Mouse (Mus musculus) spleen, adult 2 months (tissue): ENCODE data around the gene Cdhr3.

Source experiments
- CTCF ChIP-seq: fragments of 200-500 bp; IDR thresholded peaks from 2 replicates; pipeline ENCODE4 v1.5.1; 2011; ENCODE audit warnings: mild to moderate bottlenecking, inconsistent platforms; ENCODE audit not compliant: insufficient read depth, insufficient read length, insufficient replicate concordance; ENCODE audit errors: extremely low read depth
- POLR2A ChIP-seq: fragments of 200-500 bp; IDR thresholded peaks from 2 replicates; pipeline ENCODE4 v1.6.1; 2011; ENCODE audit warnings: low read depth, low read length, inconsistent platforms

DNA sequence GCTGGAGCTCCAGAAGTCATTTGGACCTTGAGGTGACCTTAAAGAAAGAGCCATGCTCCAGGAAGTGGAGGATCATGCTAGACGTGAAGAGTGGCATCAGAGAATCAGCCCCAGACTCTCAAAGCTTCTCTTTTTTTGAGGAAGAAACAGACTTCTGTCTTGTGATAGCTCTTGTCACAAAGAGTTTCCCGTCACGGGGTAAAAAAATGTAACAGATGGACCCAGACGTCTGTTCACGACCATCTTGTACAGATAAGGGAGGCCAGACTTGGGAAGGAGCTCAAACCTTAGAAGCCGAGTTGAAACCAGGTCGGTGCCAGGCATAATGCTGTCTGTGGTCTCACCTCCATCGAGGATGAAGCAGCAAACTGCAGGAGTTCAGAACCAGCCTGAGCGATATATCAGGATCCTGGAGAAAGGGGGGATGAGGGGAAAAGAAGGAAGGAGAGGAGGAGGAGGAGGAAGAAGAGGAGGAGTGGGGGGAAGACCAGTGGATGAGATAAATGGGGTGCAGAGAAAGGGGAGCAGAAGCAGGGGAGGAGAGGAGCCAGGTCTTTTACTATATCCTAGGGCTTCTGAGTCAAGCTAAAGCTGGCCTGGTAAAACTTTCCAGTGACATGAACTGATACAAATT is 33.0 kb upstream of the Cdhr3 start:
- TF ChIP-seq CTCF = no peak
- TF ChIP-seq POLR2A = no peak
